Mouse (Mus musculus): ENCODE measurements around the gene Erbb3. TPM values are rescaled to one million over a fixed set of nuclear protein-coding genes. Genes with fewer than 3 reads are reported as not detected.

Erbb3 gene
- polyA plus RNA-seq, 1 experiment from 2014 or later = 22.3 TPM

- Histone ChIP-seq H3K36me3 (ENCODE audit: control insufficient read depth, insufficient read depth) (peaks cover 14% of the 10 kb centered on the region), H3K9ac (ENCODE audit: low read depth, low read length) (peak overlapping the region; percentile 37), H3K27me3 (replicated peaks; ENCODE audit: control insufficient read depth, insufficient read depth, low read length) (peaks cover 4% of the 10 kb centered on the region; the same call in 1 of the 2 replicates), H3K4me3 (ENCODE audit: low read depth, low read length) (peak overlapping the region; percentile 30), H3K4me2 (replicated peaks; ENCODE audit: low read depth) (peak overlapping the region; percentile 95), H3K9me3 (ENCODE audit: control insufficient read depth) (no peaks in the 10 kb centered on the region), H3K4me1 (replicated peaks; ENCODE audit: control insufficient read depth, insufficient read depth, low read length) (no peaks in the 10 kb centered on the region), H3K27ac (ENCODE audit: low read depth, low read length) (peak overlapping the region; percentile 98)
- ATAC-seq = peak; percentile 7; the same call in 1 of the 2 replicates
- TF ChIP-seq CTCF (IDR thresholded peaks at IDR 0.05; ENCODE audit: low read depth) = no peak
- WGBS = 32% methylated on average over 4 of the region's 4 CpGs
Measured at GRCm38 (mm10) chr10:128587120-128587519, 2.3 kb downstream of the Erbb3 start.

- Histone ChIP-seq H3K9ac (ENCODE audit: low read depth, low read length) (peak overlapping the region; percentile 37), H3K27ac (ENCODE audit: low read depth, low read length) (peak overlapping the region; percentile 98), H3K9me3 (ENCODE audit: control insufficient read depth) (no peaks in the 10 kb centered on the region), H3K4me2 (replicated peaks; ENCODE audit: low read depth) (peak overlapping the region; percentile 95), H3K36me3 (ENCODE audit: control insufficient read depth, insufficient read depth) (peaks cover 20% of the 10 kb centered on the region), H3K4me3 (ENCODE audit: low read depth, low read length) (peak overlapping the region; percentile 30), H3K4me1 (replicated peaks; ENCODE audit: control insufficient read depth, insufficient read depth, low read length) (no peaks in the 10 kb centered on the region), H3K27me3 (replicated peaks; ENCODE audit: control insufficient read depth, insufficient read depth, low read length) (peaks cover 4% of the 10 kb centered on the region; the same call in 1 of the 2 replicates)
- TF ChIP-seq CTCF (IDR thresholded peaks at IDR 0.05; ENCODE audit: low read depth) = no peak
- WGBS = 9% methylated on average over 1 of the region's 1 CpGs
- ATAC-seq = no peak
Measured at GRCm38 (mm10) chr10:128586546-128586945, 2.9 kb downstream of the Erbb3 start.

GRCm38 (mm10) chr10:128584386-128584785, 5.1 kb downstream of the Erbb3 start:
- no peak overlapping the region for H3K9ac ChIP-seq (ENCODE audit: low read depth, low read length)
- H3K27me3 ChIP-seq (replicated peaks; ENCODE audit: control insufficient read depth, insufficient read depth, low read length) = peaks cover 4% of the 10 kb centered on the region; the same call in 1 of the 2 replicates
- 6% methylated on average over 4 of the region's 4 CpGs for WGBS
- H3K4me2 ChIP-seq (replicated peaks; ENCODE audit: low read depth) = peak overlapping the region; percentile 35
- peak overlapping the region; percentile 57; the same call in 1 of the 2 replicates for H3K27ac ChIP-seq (ENCODE audit: low read depth, low read length)
- peaks cover 25% of the 10 kb centered on the region for H3K36me3 ChIP-seq (ENCODE audit: control insufficient read depth, insufficient read depth)
- ATAC-seq = peak; percentile 22
- H3K4me1 ChIP-seq (replicated peaks; ENCODE audit: control insufficient read depth, insufficient read depth, low read length) = 0 out of 2 replicates have a peak, but pooled peaks cover 5% of the 10 kb centered on the region
- no peaks in the 10 kb centered on the region for H3K9me3 ChIP-seq (ENCODE audit: control insufficient read depth)
- no peak for TF ChIP-seq CTCF (IDR thresholded peaks at IDR 0.05; ENCODE audit: low read depth)
- H3K4me3 ChIP-seq (ENCODE audit: low read depth, low read length) = no peak overlapping the region

- ATAC-seq = no peak
- Histone ChIP-seq H3K27ac (ENCODE audit: low read depth, low read length) (peak overlapping the region; percentile 57; the same call in 1 of the 2 replicates), H3K9ac (ENCODE audit: low read depth, low read length) (0 out of 2 replicates have a peak overlapping the region, but pooled peaks have one; percentile 0), H3K4me1 (replicated peaks; ENCODE audit: control insufficient read depth, insufficient read depth, low read length) (0 out of 2 replicates have a peak, but pooled peaks cover 5% of the 10 kb centered on the region), H3K27me3 (replicated peaks; ENCODE audit: control insufficient read depth, insufficient read depth, low read length) (peaks cover 4% of the 10 kb centered on the region; the same call in 1 of the 2 replicates), H3K36me3 (ENCODE audit: control insufficient read depth, insufficient read depth) (peaks cover 25% of the 10 kb centered on the region), H3K9me3 (ENCODE audit: control insufficient read depth) (no peaks in the 10 kb centered on the region), H3K4me2 (replicated peaks; ENCODE audit: low read depth) (peak overlapping the region; percentile 35), H3K4me3 (ENCODE audit: low read depth, low read length) (no peak overlapping the region)
- WGBS = 32% methylated on average over 7 of the region's 7 CpGs
- TF ChIP-seq CTCF (IDR thresholded peaks at IDR 0.05; ENCODE audit: low read depth) = no peak
Measured at GRCm38 (mm10) chr10:128583644-128584043, 5.8 kb downstream of the Erbb3 start.

GRCm38 (mm10) chr10:128579731-128580130, 9.7 kb downstream of the Erbb3 start:
- H3K9me3 ChIP-seq (ENCODE audit: control insufficient read depth) = no peaks in the 10 kb centered on the region
- H3K4me1 ChIP-seq (replicated peaks; ENCODE audit: control insufficient read depth, insufficient read depth, low read length) = 0 out of 2 replicates have a peak, but pooled peaks cover 5% of the 10 kb centered on the region
- ATAC-seq = no peak
- no peak overlapping the region for H3K9ac ChIP-seq (ENCODE audit: low read depth, low read length)
- peak overlapping the region; percentile 58 for H3K27ac ChIP-seq (ENCODE audit: low read depth, low read length)
- TF ChIP-seq CTCF (IDR thresholded peaks at IDR 0.05; ENCODE audit: low read depth) = no peak
- WGBS = 64% methylated on average over 4 of the region's 4 CpGs
- H3K4me3 ChIP-seq (ENCODE audit: low read depth, low read length) = no peak overlapping the region
- H3K4me2 ChIP-seq (replicated peaks; ENCODE audit: low read depth) = no peak overlapping the region
- peaks cover 53% of the 10 kb centered on the region for H3K36me3 ChIP-seq (ENCODE audit: control insufficient read depth, insufficient read depth)
- no peaks in the 10 kb centered on the region for H3K27me3 ChIP-seq (replicated peaks; ENCODE audit: control insufficient read depth, insufficient read depth, low read length)

- TF ChIP-seq CTCF (IDR thresholded peaks at IDR 0.05; ENCODE audit: low read depth) = peak; percentile 33; the same call in 1 of the 2 replicates
- ATAC-seq = peak; percentile 93
Measured at GRCm38 (mm10) chr10:128579298-128579697, 10.2 kb downstream of the Erbb3 start.

More at GRCm38 (mm10) chr10:128579298-128579697, 10.2 kb downstream of the Erbb3 start:
- no peak overlapping the region for H3K9ac ChIP-seq (ENCODE audit: low read depth, low read length)
- no peak overlapping the region for H3K4me2 ChIP-seq (replicated peaks; ENCODE audit: low read depth)
- H3K9me3 ChIP-seq (ENCODE audit: control insufficient read depth) = no peaks in the 10 kb centered on the region
- H3K4me3 ChIP-seq (ENCODE audit: low read depth, low read length) = no peak overlapping the region
- H3K27me3 ChIP-seq (replicated peaks; ENCODE audit: control insufficient read depth, insufficient read depth, low read length) = no peaks in the 10 kb centered on the region
- H3K27ac ChIP-seq (ENCODE audit: low read depth, low read length) = peak overlapping the region; percentile 58
- 33% methylated on average over 3 of the region's 3 CpGs for WGBS
- peaks cover 58% of the 10 kb centered on the region for H3K36me3 ChIP-seq (ENCODE audit: control insufficient read depth, insufficient read depth)
- 0 out of 2 replicates have a peak, but pooled peaks cover 5% of the 10 kb centered on the region for H3K4me1 ChIP-seq (replicated peaks; ENCODE audit: control insufficient read depth, insufficient read depth, low read length)
